Mouse (Mus musculus) kidney, postnatal 14 days (tissue): Measurements from ENCODE around the gene Med28.
A peak's percentile ranks its signal among the peaks of the same experiment; 100 is the strongest.

Source experiments
- DNase-seq: peaks from one replicate; pipeline ENCODE4 v3.0.0; 2022; ENCODE audit warnings: mixed read lengths

Gene Med28

GRCm38 (mm10) chr5:45513511-45513910 lies 6.5 kb upstream of the Med28 start:
- no peak for DNase-seq

- no peak for DNase-seq
These were observed 5.4 kb upstream of the Med28 start for GRCm38 (mm10) chr5:45514599-45514998.

GRCm38 (mm10) chr5:45515151-45515743 lies 4.8 kb upstream of the Med28 start:
- DNase-seq = no peak

- DNase-seq = no peak
These were observed 731 bp downstream of the Med28 start for GRCm38 (mm10) chr5:45520809-45521110.

- DNase-seq = no peak
These were observed 1.6 kb downstream of the Med28 start for GRCm38 (mm10) chr5:45521601-45522000.

- no peak for DNase-seq
These were observed 5.1 kb downstream of the Med28 start for GRCm38 (mm10) chr5:45525101-45525500.

- no peak for DNase-seq
These were observed 6.3 kb downstream of the Med28 start for GRCm38 (mm10) chr5:45526338-45526737.

GRCm38 (mm10) chr5:45529696-45530095 lies 9.7 kb downstream of the Med28 start:
- DNase-seq = peak; percentile 53

GRCm38 (mm10) chr5:45534319-45535098 lies 14.5 kb downstream of the Med28 start:
- DNase-seq = peak; percentile 88

GRCm38 (mm10) chr5:45535177-45535576 lies 15.1 kb downstream of the Med28 start:
- DNase-seq = no peak

GRCm38 (mm10) chr5:45539502-45539901 lies 19.5 kb downstream of the Med28 start:
- no peak for DNase-seq

GRCm38 (mm10) chr5:45543374-45543773 lies 23.3 kb downstream of the Med28 start:
- DNase-seq = no peak

GRCm38 (mm10) chr5:45549586-45549985 lies 29.6 kb downstream of the Med28 start:
- DNase-seq = no peak

- DNase-seq = peak; percentile 58
These were observed 44.0 kb downstream of the Med28 start for GRCm38 (mm10) chr5:45564054-45564453.

GRCm38 (mm10) chr5:45565829-45566228 lies 45.8 kb downstream of the Med28 start:
- no peak for DNase-seq

GRCm38 (mm10) chr5:45572816-45573215 lies 52.8 kb downstream of the Med28 start:
- peak; percentile 67 for DNase-seq

- DNase-seq = no peak
These were observed 56.7 kb downstream of the Med28 start for GRCm38 (mm10) chr5:45576716-45577115.

- DNase-seq = no peak
These were observed 57.3 kb downstream of the Med28 start for GRCm38 (mm10) chr5:45577376-45577775.
